Mouse (Mus musculus) embryonic facial prominence, embryonic 12.5 days (tissue): ENCODE results near the gene H2bfm. TPM values are rescaled to one million over a fixed set of nuclear protein-coding genes. Genes with fewer than 3 reads are reported as not detected.

ENCODE experiments used
- polyA plus RNA-seq: library from polyadenylated mRNA; unstranded; fragments of >200 nt; fragmentation: Nextera tagmentation; extraction: Ambion mirVana; gene quantifications from 2 replicates; pipeline ENCODE4 v1.2.1, GENCODE M21; 2016

H2bfm gene
- polyA plus RNA-seq, 1 experiment from 2014 or later = not detected

Other genes with a start within 250 kb of the H2bfm start
- 11.0 and 11.6 TPM in 2 replicates for gene Tceal1, start 219.3 kb upstream of the H2bfm start, polyA plus RNA-seq
- gene Morf4l2, start 183.6 kb upstream of the H2bfm start, polyA plus RNA-seq = 595 and 635 TPM in 2 replicates
- gene Glra4, start 147.2 kb upstream of the H2bfm start, polyA plus RNA-seq = 0.11 TPM in 1 of 2 replicates, not detected in the other
- gene Plp1, start 104.7 kb upstream of the H2bfm start, polyA plus RNA-seq = 15.0 and 16.3 TPM in 2 replicates
- gene Rab9b, start 58.6 kb upstream of the H2bfm start, polyA plus RNA-seq = 0.83 and 1.1 TPM in 2 replicates
- gene Tmsb15b2, start 48.2 kb downstream of the H2bfm start, polyA plus RNA-seq = 105 and 108 TPM in 2 replicates
- 7.0 and 11.5 TPM in 2 replicates for gene Tmsb15l, start 49.5 kb downstream of the H2bfm start, polyA plus RNA-seq
- 35.6 and 45.5 TPM in 2 replicates for gene Tmsb15b1, start 49.5 kb downstream of the H2bfm start, polyA plus RNA-seq
- gene Zcchc18, start 65.8 kb downstream of the H2bfm start, polyA plus RNA-seq = 51.7 and 55.0 TPM in 2 replicates
- gene Slc25a53, start 111.0 kb downstream of the H2bfm start, polyA plus RNA-seq = 12.5 and 16.6 TPM in 2 replicates
- gene Fam199x, start 122.3 kb downstream of the H2bfm start, polyA plus RNA-seq = 11.8 and 14.0 TPM in 2 replicates
- gene Esx1, start 194.8 kb downstream of the H2bfm start, polyA plus RNA-seq = not detected in 2 replicates